Mouse (Mus musculus) hindbrain, postnatal 0 days (tissue): ENCODE measurements around the gene Irs2. TPM values are rescaled to one million over a fixed set of nuclear protein-coding genes. Genes with fewer than 3 reads are reported as not detected.
A peak's percentile ranks its signal among the peaks of the same experiment; 100 is the strongest.

Experiments
- ATAC-seq: fragments of 200-750 bp; cut with Nextera tagmentation; 2 replicates; pipeline ENCODE4 v1.8.0; 2017; ENCODE audit warnings: mild to moderate bottlenecking, moderate TSS enrichment, moderate library complexity
- DNase-seq: peaks from one replicate; pipeline ENCODE4 v3.0.0-alpha.2; 2015; ENCODE audit warnings: low spot score
- H3K27ac ChIP-seq: fragments of 300-500 bp; sonication (generic); 2 replicates; pipeline ENCODE4 v1.5.1; 2014; ENCODE audit warnings: mild to moderate bottlenecking
- H3K27me3 ChIP-seq: fragments of 300-500 bp; sonication (generic); 2 replicates; pipeline ENCODE4 v1.6.1; 2014; ENCODE audit warnings: low read length, mixed read lengths; ENCODE audit not compliant: insufficient read depth
- H3K36me3 ChIP-seq: fragments of 300-500 bp; sonication (generic); 2 replicates; pipeline ENCODE4 v1.6.1; 2014; ENCODE audit warnings: low read length, mixed read lengths; ENCODE audit not compliant: insufficient read depth
- H3K4me1 ChIP-seq: fragments of 300-500 bp; sonication (generic); 2 replicates; pipeline ENCODE4 v1.6.1; 2014; ENCODE audit warnings: antibody characterized with exemption, low read length, mixed read lengths; ENCODE audit not compliant: insufficient read depth
- H3K4me2 ChIP-seq: fragments of 300-500 bp; sonication (generic); 2 replicates; pipeline ENCODE4 v1.6.1; 2014; ENCODE audit warnings: low read depth, mild to moderate bottlenecking, low read length, moderate library complexity, mixed read lengths
- H3K4me3 ChIP-seq: fragments of 300-500 bp; sonication (generic); 2 replicates; pipeline ENCODE4 v1.5.1; 2014; ENCODE audit warnings: low read length
- H3K9ac ChIP-seq: fragments of 300-500 bp; sonication (generic); replicated peaks from 2 replicates; pipeline ENCODE4 v1.6.1; 2014; ENCODE audit warnings: mild to moderate bottlenecking, low read length, moderate library complexity, mixed read lengths
- H3K9me3 ChIP-seq: fragments of 300-500 bp; sonication (generic); 2 replicates; pipeline ENCODE4 v1.6.1; 2016; ENCODE audit warnings: low read length, mixed read lengths
- CTCF ChIP-seq: IDR thresholded peaks from 2 replicates; pipeline ENCODE4 v1.5.1; 2016; ENCODE audit warnings: antibody characterized with exemption, control low read depth, low read depth
- WGBS: fragments of 180-500 bp; shearing (Covaris S2); extraction: QIAGEN DNeasy Blood & Tissue Kit; methylation state at CpG from one replicate; pipeline ENCODE4 v1.1.7; 2014; 5-methylcytosine and 5-hydroxymethylcytosine counted together
- polyA plus RNA-seq: library from polyadenylated mRNA; unstranded; fragments of >200 nt; fragmentation: Nextera tagmentation; extraction: Ambion mirVana; gene quantifications from 2 replicates; pipeline ENCODE4 v1.2.1, GENCODE M21; 2015
- total RNA-seq: library from RNA; depleted of rRNA; stranded (reverse); fragments of >200 nt; gene quantifications from 2 replicates; pipeline ENCODE4 v1.2.3, GENCODE M21; 2014

Gene Irs2
- total and polyA plus RNA-seq, 2 experiments from 2014 or later: 7.3 to 42.4 TPM

GRCm38 (mm10) chr8:11043591-11043990 lies 35.3 kb upstream of the Irs2 start:
- no peaks in the 10 kb centered on the region for H3K27me3 ChIP-seq
- DNase-seq: no peak
- no peak overlapping the region for H3K27ac ChIP-seq
- TF ChIP-seq CTCF: no peak
- H3K4me2 ChIP-seq: no peak overlapping the region
- 65% methylated on average over 4 of the region's 4 CpGs for WGBS
- no peaks in the 10 kb centered on the region for H3K4me1 ChIP-seq
- H3K9me3 ChIP-seq: no peaks in the 10 kb centered on the region
- H3K9ac ChIP-seq: no peak overlapping the region
- no peak overlapping the region for H3K4me3 ChIP-seq
- no peak for ATAC-seq
- H3K36me3 ChIP-seq: no peaks in the 10 kb centered on the region

- peak; percentile 9 for DNase-seq
Observed at GRCm38 (mm10) chr8:11042872-11043587, 34.8 kb upstream of the Irs2 start.

GRCm38 (mm10) chr8:11040088-11040487 lies 31.8 kb upstream of the Irs2 start:
- H3K36me3 ChIP-seq: no peaks in the 10 kb centered on the region
- WGBS: 79% methylated on average over 7 of the region's 7 CpGs

More at GRCm38 (mm10) chr8:11042872-11043587, 34.8 kb upstream of the Irs2 start:
- WGBS: 46% methylated on average over 9 of the region's 9 CpGs
- Histone ChIP-seq H3K36me3 (no peaks in the 10 kb centered on the region), H3K4me3 (no peak overlapping the region), H3K4me2 (no peak overlapping the region), H3K27ac (no peak overlapping the region), H3K27me3 (no peaks in the 10 kb centered on the region), H3K9ac (no peak overlapping the region), H3K4me1 (no peaks in the 10 kb centered on the region), H3K9me3 (no peaks in the 10 kb centered on the region)
- no peak for ATAC-seq
- no peak for TF ChIP-seq CTCF

GRCm38 (mm10) chr8:11038788-11039187 lies 30.5 kb upstream of the Irs2 start:
- no peaks in the 10 kb centered on the region for H3K36me3 ChIP-seq
- H3K4me1 ChIP-seq: no peaks in the 10 kb centered on the region
- H3K9me3 ChIP-seq: no peaks in the 10 kb centered on the region
- no peak for ATAC-seq
- no peak overlapping the region for H3K4me3 ChIP-seq
- no peak overlapping the region for H3K4me2 ChIP-seq
- no peak for DNase-seq
- H3K27me3 ChIP-seq: no peaks in the 10 kb centered on the region
- H3K27ac ChIP-seq: no peak overlapping the region
- TF ChIP-seq CTCF: no peak
- H3K9ac ChIP-seq: no peak overlapping the region
- WGBS: 71% methylated on average over 5 of the region's 5 CpGs

More at GRCm38 (mm10) chr8:11040088-11040487, 31.8 kb upstream of the Irs2 start:
- no peak overlapping the region for H3K4me2 ChIP-seq
- no peaks in the 10 kb centered on the region for H3K27me3 ChIP-seq
- no peaks in the 10 kb centered on the region for H3K9me3 ChIP-seq
- no peak overlapping the region for H3K4me3 ChIP-seq
- TF ChIP-seq CTCF: no peak
- H3K27ac ChIP-seq: no peak overlapping the region
- H3K4me1 ChIP-seq: no peaks in the 10 kb centered on the region
- H3K9ac ChIP-seq: no peak overlapping the region
- DNase-seq (no peak), ATAC-seq (no peak)

GRCm38 (mm10) chr8:11038367-11038766 lies 30.1 kb upstream of the Irs2 start:
- H3K9ac ChIP-seq: no peak overlapping the region
- WGBS: 84% methylated on average over 5 of the region's 5 CpGs

GRCm38 (mm10) chr8:11036790-11037189 lies 28.5 kb upstream of the Irs2 start:
- no peak overlapping the region for H3K27ac ChIP-seq
- ATAC-seq: no peak
- H3K4me3 ChIP-seq: no peak overlapping the region
- H3K9ac ChIP-seq: no peak overlapping the region
- H3K9me3 ChIP-seq: no peaks in the 10 kb centered on the region
- no peak overlapping the region for H3K4me2 ChIP-seq
- H3K36me3 ChIP-seq: no peaks in the 10 kb centered on the region
- WGBS: 93% methylated on average over 3 of the region's 3 CpGs
- no peak for DNase-seq
- no peak for TF ChIP-seq CTCF
- H3K27me3 ChIP-seq: no peaks in the 10 kb centered on the region
- H3K4me1 ChIP-seq: no peaks in the 10 kb centered on the region

More at GRCm38 (mm10) chr8:11038367-11038766, 30.1 kb upstream of the Irs2 start:
- TF ChIP-seq CTCF: no peak
- Histone ChIP-seq H3K27ac (no peak overlapping the region), H3K4me3 (no peak overlapping the region), H3K4me2 (no peak overlapping the region), H3K27me3 (no peaks in the 10 kb centered on the region), H3K4me1 (no peaks in the 10 kb centered on the region), H3K9me3 (no peaks in the 10 kb centered on the region), H3K36me3 (no peaks in the 10 kb centered on the region)
- no peak for ATAC-seq
- no peak for DNase-seq
